Mouse (Mus musculus): ENCODE measurements around the gene Bcl2a1b.
A peak's percentile ranks its signal among the peaks of the same experiment; 100 is the strongest.
"Not testable (repeated sequence)": the region's sequence is repeated elsewhere in the genome, so short reads cannot be mapped to it uniquely, and the experiment has no call there.

Bcl2a1b gene

DNA sequence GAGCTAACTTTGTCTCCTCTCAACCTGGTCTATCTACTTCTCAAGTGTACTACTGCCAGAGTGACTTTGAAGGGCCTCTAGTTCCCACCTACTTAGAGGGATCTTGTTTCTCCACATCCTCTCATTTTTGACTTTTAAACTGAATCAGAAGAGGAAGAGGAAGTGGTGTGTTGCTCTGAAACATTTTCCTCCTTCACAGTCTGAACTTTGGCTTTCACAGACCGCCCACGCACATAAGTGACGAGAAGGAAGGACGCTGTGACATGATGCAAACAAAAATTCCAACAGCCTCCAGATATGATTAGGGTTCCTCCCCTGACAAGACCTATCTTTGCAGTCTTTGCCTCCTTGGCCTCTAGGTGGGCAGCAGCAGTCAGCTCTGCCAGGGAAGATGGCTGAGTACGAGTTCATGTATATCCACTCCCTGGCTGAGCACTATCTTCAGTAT, at the start of gene Bcl2a1b, which contains the start of gene Gm29094:
Gene Bcl2a1b (plus strand): TSS at position 241 of the 448 bp plus-strand sequence.
Gene Gm29094 (plus strand): TSS at position 411 of the 448 bp plus-strand sequence.
- not testable (repeated sequence) for DNase-seq (ENCODE audit: extremely low read depth, insufficient read length, low spot score)

DNA sequence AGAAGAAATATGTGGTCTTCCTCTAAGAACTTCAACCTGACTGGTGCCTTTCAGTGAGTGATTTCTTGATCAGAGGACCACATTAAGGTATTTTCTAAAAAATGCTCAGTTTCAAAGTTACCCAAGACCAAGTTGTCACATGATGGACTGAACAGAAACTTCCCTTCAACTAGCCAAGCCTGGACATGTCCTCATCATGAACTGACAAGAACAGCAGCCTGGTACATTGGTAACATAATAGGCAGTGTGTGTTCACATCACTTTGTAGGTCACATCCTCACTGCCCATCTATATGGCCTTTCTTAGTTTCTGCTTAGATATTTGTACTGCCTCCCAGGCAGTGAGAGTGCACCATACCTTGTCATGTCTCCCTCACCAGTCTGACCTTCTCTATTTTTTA, 26.5 kb upstream of the Bcl2a1b start:
- DNase-seq (ENCODE audit: extremely low read depth, insufficient read length, low spot score) = not testable (repeated sequence)

DNA sequence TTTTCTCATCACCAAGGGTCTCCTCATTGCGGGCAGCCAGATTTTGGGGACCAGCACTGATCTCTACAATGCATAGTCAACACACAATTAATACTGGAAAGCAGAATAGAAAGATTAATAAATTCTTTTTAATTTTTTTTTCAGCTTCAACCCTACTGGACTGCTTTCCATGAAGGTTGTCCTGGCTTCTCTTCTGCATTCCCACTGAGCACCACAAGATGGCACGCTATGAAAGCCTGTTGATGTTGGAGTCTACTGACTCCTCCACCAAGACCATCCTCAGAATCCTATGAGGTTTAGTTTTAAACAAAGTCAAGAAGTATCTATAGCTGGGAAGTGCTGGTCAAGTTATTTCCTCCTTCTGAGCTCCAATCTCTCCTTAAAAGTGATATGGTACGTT, 20.2 kb upstream of the Bcl2a1b start:
- DNase-seq (ENCODE audit: extremely low read depth, insufficient read length, low spot score) = not testable (repeated sequence)

DNA sequence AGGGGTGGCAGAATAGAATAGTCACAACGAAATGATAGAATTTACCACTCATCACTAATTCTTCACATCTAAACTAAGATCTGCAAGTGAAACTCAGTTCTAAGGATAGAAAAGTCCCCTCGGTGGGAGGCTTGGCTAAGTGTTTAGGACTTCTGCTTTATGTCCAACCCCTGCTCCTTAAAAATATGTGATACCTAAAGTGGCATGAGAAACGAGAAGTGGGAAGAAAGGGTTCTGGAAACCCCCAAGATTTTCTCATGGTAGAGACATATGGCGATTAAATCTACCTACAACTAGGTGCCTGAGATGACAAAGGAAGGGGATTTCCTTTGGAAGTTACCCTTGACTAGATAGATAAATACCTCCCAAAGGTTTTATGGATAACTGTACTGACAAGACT, 19.5 kb upstream of the Bcl2a1b start:
- not testable (repeated sequence) for DNase-seq (ENCODE audit: extremely low read depth, insufficient read length, low spot score)

DNA sequence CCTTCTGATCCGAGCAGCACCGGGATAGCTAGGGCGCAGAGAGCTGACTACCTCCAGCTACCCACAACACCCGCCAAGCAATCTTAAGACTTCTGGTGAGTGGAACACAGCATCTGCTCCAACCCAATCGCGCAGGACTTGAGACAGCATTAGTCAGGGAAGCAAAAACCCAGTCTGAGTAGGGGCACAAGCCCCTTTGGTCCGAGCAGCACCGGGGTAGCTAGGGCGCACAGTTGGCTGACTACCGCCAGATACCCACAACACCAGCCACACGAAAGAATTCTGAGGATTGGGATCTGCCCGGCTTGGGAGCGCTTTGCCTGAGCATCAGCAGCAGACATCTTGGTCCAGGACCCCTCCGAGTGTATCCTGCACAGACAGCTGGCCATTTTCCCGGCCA, 12.0 kb upstream of the Bcl2a1b start:
- not testable (repeated sequence) for DNase-seq (ENCODE audit: extremely low read depth, insufficient read length, low spot score)

DNA sequence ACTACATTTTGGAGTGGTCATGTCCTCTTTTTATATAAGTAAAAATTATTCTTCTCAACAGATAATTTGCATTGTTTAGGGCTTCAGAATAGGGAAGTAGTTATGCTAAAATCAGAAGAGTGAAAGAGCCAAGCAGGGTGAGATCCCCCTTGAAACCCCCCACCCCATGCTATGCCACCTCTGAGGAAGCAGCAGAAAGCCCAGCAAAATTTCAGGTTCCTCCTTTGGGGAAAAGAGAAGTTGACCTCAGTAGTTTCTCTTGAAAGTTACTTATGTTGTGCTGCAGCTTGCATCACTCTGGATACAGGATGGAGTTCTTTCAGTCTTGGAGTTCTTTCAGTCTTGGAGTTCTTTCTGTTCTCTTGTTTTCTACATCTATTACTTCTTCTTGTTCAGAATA, 3.5 kb upstream of the Bcl2a1b start:
- DNase-seq (ENCODE audit: extremely low read depth, insufficient read length, low spot score) = not testable (repeated sequence)

DNA sequence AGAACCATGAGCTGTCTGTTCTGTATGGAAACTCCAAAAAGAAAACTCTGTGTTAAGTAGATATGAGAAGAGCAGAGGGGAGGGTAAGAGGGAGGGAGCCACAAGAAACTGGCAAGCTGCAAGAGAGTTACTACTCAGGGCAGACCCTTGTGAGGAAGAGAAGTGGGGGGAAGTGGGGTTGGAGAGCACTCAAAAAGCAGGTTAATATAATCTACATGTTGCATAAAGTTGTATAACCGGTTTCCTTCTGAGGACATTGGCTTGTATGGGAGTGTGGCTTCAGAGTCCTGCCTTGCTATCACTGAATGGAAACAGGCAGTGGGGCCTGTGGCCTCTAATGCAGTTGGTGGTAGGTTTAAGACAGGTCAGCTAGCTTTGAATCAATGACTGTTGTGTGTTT, 1.5 kb upstream of the Bcl2a1b start:
- not testable (repeated sequence) for DNase-seq (ENCODE audit: extremely low read depth, insufficient read length, low spot score)

DNA sequence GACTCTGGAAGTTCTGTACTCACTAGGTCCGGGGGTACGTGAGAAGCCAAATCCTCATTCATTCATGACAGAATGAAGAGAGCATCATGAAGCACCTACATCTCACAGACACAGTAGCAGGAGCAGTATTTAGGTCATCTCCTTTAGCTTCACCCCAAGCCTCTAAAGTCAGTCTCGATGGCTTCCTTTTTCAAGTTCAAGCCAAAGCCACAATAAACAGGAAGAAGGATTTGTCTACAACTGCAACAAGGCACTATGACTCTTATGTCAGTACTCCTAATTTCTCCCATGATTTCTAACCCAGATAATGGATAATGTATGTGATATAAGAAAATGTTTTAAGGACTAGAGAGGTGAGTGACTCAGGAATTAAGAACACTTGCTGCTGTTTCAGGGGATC, 660 bp upstream of the Bcl2a1b start:
- not testable (repeated sequence) for DNase-seq (ENCODE audit: extremely low read depth, insufficient read length, low spot score)

DNA sequence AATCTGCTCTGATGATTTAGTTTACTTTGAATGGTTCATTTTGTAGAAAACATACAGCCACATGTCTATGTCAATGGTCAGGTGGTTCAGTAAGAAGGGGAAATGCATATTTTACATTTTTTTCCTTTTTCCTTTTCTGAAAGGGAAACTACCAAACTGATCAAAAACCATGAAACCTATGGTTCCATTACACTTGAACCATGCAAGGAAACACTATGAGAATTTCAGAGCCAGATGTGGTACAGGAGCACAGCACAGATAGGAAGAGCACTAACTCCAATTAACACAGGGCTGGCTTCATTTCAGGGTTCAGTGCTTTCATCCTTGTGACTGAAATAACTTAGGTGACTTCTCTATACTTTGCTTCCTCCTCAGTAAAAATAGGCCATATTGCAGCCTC, 3.2 kb downstream of the Bcl2a1b start:
- DNase-seq (ENCODE audit: extremely low read depth, insufficient read length, low spot score) = not testable (repeated sequence)

DNA sequence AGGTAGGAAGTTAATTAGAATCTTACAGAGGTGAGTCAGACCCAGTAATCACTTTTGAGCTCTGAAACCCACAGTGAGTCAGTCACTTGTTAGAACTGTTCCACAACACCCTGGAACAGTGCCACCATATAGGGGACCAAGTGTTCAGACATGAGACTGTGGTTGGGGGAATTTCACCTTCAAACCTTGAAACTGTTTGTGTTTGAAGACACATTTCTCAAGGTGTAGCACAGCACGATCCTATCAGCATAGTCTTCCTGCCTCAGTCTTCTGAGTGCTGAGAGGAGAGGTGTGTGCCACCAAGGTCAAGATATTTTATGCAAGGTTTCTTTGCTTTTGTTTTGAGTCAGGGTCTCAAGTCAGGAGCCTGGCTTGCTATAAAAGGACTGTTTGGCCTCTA, 9.9 kb downstream of the Bcl2a1b start:
- not testable (repeated sequence) for DNase-seq (ENCODE audit: extremely low read depth, insufficient read length, low spot score)

DNA sequence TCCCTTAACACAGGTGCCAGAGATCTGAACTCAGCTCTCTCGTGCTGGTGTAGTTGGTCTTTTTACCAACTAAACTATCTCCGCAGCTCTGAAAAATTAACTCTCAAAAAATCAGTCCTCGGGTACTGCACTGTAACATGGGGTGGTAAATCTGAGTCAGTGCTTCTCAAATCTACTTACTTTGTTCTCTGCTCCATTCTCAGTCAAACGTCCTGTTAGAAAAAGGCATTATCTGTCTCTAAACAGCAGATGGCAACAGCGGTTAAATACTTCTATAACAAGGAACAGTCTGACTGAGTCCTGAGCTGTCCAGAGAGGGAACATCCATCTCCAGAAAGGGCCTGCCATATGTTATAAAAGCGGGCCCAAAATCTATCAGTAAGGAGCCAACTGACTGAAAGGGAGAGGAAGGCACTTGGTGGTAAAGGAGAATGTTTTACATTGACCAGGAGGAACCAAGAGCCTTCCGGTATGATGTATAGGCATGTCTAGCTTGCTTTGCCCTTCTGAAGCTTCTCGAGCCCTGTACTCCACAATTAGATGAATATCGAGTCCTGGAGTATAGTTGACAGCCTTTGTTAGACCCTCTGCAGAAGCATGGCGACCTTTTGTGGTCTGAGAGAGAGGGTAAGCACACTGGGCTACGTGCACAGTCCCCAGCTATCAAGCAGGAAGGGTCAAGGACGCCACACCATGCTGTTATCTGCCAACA, 11.5 kb downstream of the Bcl2a1b start, which contains the start of gene Mthfs:
Gene Mthfs (plus strand): TSS at position 324 of the 712 bp plus-strand sequence.
- DNase-seq (ENCODE audit: extremely low read depth, insufficient read length, low spot score) = not testable (repeated sequence)

DNA sequence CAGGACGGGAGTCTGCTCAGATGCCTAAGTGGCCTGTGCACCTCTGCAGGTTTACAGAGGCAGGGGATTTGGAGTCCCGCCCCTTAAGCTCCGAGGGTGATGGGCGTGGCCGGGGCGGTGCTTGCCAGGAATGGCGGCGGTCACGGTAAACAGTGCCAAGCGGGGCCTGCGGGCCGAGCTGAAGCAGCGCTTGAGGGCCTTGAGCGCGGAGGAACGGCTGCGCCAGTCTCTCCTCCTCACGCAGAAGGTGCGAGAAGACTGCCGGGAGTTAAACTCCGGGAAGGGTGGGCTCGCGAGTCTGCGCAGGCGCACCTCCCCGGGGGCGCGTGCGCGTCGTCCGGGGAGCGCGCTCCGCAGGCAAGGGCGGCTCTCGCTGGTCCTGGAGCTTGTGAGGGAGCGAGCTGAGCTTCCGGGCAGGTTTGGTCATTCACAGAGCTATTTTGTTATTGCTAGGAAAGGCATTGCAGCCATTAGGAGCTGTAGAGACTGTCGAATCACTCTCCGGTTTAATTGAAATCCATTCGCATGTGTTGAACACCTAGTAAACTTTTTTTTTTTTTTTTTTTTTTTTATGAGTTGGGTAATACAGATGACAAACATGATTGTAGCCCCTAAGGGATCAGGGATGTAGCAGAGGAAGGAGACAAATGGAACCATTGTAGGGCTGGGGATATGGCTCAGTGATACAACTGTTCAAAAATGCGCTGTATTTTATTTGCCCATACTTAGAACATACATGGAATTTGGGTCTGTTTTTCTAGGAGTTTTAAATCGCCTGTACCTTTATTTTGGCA, 12.3 kb downstream of the Bcl2a1b start:
- peak; percentile 43 for DNase-seq (ENCODE audit: extremely low read depth, insufficient read length, low spot score)

DNA sequence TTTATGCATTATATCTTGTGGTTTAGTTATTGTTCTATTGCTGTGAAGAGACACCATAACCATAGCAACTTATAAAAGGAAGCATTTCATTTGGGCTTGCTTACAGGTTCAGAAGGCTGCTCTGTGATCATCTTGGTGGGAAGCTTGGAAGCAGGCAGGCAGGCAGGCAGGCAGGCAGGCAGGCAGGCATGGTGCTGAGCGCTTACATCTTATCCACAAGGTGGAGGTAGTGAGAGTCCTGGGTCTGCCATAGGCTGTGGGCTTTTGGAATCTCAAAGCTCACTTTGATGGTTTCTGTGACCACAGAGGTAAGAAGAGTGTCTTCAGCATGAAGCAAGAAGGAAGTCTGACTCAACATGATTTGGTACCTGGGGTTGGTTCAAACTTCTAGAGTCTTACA, 13.4 kb downstream of the Bcl2a1b start:
- not testable (repeated sequence) for DNase-seq (ENCODE audit: extremely low read depth, insufficient read length, low spot score)

DNA sequence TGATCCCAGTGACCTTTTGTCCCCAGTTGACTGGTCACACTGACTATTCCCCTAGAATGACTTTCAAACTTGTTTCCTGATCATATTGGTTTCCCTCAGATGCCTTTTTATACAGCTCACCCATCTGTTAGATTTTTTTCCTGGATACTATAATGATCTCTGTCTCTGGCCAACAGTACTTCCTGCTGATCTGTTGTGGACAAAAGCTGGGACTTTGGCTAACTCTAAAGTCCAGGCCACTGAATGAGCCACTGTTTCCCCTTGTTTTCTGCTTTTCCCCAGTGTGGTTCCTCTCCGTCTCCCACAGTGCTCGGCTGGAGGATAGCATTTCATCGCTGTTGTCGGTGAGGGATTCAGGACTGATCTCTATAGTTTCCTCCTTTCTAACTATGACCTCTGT, 19.2 kb downstream of the Bcl2a1b start:
- not testable (repeated sequence) for DNase-seq (ENCODE audit: extremely low read depth, insufficient read length, low spot score)

DNA sequence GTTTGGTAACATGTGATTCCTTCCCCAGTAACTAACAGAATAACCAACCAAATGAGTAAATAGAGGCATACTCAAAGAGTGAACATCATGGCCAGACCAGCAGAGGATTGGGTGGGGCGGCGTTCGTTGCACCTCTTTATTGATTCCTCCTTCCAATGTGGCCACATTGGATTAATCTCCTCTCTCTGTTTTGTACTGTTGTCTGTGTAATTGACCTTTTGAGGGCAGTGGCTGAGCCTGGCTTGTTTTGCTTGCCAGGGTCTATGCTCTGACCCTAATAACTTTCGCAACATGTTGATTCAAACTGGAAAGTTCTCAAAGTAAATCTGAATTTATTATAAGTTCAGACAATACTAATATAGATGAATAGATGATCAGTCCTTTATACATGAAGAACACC, 20.7 kb downstream of the Bcl2a1b start:
- not testable (repeated sequence) for DNase-seq (ENCODE audit: extremely low read depth, insufficient read length, low spot score)

DNA sequence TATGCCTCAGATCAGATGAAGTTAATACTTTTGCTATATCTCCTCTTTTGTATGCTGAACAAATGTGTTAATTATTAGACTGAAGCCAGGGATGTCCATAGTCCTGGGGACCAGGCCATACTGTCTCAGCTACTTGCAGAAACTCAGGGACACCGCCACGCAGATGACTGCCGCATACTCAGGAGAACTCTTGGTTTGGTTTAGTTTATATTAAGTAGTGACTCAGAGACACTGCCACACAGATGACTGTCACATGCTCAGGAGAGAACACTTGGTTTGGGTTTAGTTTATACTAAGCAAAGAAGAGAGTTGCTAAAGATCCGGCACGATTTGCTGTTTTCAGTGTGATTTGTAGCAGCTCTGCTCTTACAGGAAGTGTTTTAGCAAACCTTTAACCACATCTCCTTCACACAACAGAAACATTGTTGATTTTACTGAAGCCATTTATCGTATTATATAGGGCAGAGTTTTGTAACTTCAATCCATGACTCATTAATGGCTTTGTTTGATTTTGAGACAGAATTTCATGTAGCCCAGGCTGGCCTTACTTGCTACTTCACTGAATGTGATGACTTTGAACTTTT, 21.8 kb downstream of the Bcl2a1b start:
- DNase-seq (ENCODE audit: extremely low read depth, insufficient read length, low spot score) = not testable (repeated sequence)

DNA sequence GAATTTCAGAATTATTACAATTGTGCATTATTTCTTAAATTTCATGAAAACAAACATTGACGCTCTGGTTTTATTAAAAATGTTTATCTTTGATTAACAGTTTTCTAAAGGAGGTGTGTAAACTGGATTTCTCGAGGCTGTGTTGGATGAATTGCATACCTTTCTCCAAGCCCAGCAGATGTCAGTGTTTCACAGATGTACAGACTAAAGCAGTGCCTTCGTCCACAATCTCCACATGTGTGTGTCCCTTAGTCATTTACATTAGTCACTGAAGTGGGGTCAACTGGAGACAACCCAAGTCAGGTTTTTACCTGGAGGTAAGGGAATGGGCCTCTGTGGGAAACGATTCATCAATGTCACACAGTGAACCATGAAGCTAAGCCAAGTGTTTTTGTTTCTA, 27.1 kb downstream of the Bcl2a1b start:
- no peak for DNase-seq (ENCODE audit: extremely low read depth, insufficient read length, low spot score)

DNA sequence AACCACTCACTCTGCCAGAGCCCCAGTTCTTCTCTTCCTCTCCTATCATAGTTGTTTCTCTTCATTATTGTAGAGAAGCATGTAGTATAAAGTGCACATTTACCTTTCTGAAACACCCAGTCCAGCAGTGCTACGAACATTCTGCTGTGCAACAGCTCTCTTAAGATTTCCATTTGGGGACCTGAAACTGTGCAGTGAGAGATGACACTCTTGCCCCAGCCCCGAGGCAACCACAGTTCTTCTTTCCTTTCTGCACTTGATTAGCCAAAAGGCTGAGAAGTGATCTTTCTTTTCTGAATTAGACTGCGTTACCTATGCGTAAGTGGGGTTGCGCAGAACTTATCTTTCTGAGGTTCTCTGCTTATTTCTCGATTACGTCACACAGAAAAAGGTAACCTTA, 29.1 kb downstream of the Bcl2a1b start:
- DNase-seq (ENCODE audit: extremely low read depth, insufficient read length, low spot score) = no peak

DNA sequence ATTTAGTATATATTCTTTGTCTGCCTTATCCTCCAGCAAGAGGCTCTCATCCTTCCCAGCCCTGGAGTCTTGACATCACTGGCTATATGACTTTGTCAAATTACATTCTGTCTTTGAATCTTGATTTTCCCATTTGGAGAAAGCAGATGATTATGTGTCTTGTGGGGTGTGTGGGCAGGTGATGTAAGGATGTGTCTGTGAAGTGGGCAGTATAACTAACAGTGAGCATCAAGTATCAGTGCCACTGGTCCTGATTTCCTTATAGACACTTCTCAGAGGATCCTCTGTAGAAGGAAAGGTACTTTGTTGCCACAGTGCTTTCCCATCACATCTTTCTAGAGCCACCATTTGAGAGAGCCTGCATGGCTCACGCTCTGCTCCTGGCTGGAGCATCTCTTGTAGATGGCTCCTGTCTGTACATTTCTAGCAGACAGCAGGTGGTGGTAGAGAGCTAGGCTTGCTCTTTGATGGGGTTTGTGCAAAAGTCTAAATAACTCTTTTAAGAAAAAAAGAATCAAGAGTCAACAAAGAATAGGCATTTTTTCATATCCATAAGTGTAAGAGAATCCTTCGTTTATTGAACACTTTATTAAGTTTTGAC, 32.0 kb downstream of the Bcl2a1b start:
- not testable (repeated sequence) for DNase-seq (ENCODE audit: extremely low read depth, insufficient read length, low spot score)

DNA sequence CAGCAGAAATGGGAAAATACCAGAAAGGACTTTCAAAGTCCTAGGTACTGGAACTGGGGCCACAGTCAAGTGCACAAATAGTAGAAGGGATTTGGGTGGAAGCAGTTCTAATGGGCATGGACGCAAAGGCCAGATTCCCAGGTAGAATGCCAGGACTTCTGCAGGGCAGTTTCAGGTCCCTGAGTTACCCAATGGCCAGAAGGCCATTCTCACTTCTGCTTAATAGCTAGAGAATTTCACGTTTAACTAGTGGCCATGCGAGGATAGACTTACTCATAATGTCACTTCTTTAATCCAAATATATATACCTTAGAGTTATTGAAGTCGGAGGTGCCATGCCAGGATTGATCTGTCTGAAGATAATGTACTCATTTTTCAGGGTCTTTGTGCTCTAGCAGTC, 38.1 kb downstream of the Bcl2a1b start:
- not testable (repeated sequence) for DNase-seq (ENCODE audit: extremely low read depth, insufficient read length, low spot score)

DNA sequence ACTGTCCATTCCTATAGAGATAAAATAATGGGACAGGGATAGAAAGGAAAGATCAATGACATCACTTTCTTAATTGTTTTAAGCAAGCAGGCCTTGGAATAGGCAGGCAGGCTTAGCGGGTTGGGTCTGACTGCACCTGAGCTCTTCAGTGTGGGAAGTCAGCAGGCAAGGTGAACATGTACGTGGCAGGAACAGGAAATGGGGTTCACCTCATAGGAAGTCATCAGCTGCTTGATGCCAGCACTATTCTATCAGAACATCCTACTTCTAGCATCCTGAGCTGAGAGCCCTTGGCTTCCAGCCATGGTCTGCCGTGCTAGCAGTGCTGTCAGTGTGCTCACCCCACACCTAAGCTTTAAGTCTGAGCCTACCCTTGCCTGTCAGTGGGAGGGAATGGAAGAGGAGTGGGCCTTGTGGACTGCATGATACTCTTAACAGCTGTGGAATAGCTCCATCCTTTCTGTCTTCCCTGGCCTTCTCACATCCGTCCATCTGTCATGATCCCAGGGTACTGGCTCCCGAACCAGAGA, 40.0 kb downstream of the Bcl2a1b start:
- not testable (repeated sequence) for DNase-seq (ENCODE audit: extremely low read depth, insufficient read length, low spot score)
